Mouse (Mus musculus): ENCODE results near the gene Chmp2a. TPM values are rescaled to one million over a fixed set of nuclear protein-coding genes. Genes with fewer than 3 reads are reported as not detected.

Chmp2a gene
- polyA plus RNA-seq, 1 experiment from 2014 or later, result 157 TPM

DNA sequence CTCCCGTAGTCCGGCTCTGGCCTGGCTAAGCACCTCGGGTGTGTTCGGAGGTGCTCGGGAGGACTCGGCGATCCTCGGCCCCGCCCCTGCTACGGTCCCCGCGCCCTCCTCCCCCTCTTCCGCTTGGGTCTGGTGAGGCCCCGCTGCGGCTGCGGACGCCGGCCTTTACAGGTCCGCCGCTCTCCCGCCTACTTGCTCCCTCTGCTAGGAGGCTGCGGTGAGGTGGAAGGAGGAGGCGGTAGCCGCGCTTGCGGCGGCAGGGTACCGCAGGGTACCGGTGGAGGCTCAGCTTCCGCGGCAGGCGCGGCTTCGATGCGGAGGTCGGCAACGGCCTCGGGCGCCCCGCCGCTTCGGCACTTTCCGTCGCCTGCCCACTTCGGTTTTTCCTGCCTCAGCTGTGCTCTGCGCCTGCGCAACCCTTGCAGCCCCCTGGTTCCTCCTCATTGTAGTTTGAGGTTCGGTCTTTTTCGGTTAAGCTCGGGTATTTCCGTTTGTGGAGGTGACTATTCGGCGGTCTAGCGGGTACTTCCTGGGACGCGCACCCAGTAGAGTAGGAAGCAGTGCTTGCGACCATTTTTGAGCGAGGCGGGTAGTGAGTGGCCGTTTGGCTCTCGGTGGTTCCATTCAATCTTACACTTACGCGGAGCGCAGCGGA lies 3.4 kb upstream of the Chmp2a start, which contains the start of gene Ube2m:
Ube2m (minus strand) TSS at position 375 of the 655 bp plus-strand sequence.
- peaks cover 10% of the 10 kb centered on the region for H3K27me3 ChIP-seq (ENCODE audit: control insufficient read depth, insufficient read depth, low read depth, low read length)
- H3K27ac ChIP-seq (ENCODE audit: low read length), result peak within 1 kb of the TSS; percentile 100
- ATAC-seq (ENCODE audit: low read depth), result peak; percentile 94
- peak within 1 kb of the TSS; percentile 83 for H3K4me3 ChIP-seq (ENCODE audit: low read length)
- peak within 1 kb of the TSS; percentile 97 for H3K9ac ChIP-seq (ENCODE audit: low read length)
- peaks cover 14% of the 10 kb centered on the region for H3K36me3 ChIP-seq (ENCODE audit: control insufficient read depth, insufficient read depth, low read length)
- peaks cover 3% of the 10 kb centered on the region for H3K9me3 ChIP-seq (ENCODE audit: control insufficient read depth, low read length)
- WGBS, result under 1% methylated on average over 56 of the region's 65 CpGs
- H3K4me2 ChIP-seq (ENCODE audit: low read depth, low read length), result peak within 1 kb of the TSS; percentile 91
- H3K4me1 ChIP-seq (replicated peaks; ENCODE audit: control insufficient read depth, insufficient read depth, low read length), result peaks cover 27% of the 10 kb centered on the region

DNA sequence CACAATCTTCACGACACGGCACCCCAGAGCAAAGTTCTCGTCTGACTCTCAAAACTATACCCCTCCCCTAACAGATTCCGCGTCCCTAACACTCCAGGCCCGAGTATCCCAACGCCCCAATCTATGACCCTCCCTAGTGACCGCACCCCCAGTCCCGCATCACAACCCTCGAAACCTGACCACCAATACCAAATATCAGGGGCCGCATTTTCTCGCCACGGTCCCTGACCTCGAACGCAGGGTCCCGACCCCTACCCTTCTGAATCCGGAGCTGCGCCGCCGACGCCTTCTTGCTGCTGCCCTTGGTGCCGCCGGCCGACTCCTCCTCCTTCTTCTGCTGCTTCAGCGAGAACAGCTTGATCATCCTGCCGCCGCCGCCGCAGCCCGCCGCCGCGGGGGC lies 2.8 kb upstream of the Chmp2a start:
- no peaks in the 10 kb centered on the region for H3K9me3 ChIP-seq (ENCODE audit: control insufficient read depth, low read length)
- peaks cover 15% of the 10 kb centered on the region for H3K36me3 ChIP-seq (ENCODE audit: control insufficient read depth, insufficient read depth, low read length)
- 0% methylated on average over 30 of the region's 33 CpGs for WGBS
- H3K4me1 ChIP-seq (replicated peaks; ENCODE audit: control insufficient read depth, insufficient read depth, low read length), result peaks cover 27% of the 10 kb centered on the region
- H3K9ac ChIP-seq (ENCODE audit: low read length), result peak overlapping the region; percentile 97
- ATAC-seq (ENCODE audit: low read depth), result peak; percentile 5; the same call in 1 of the 2 replicates
- H3K4me3 ChIP-seq (ENCODE audit: low read length), result peak overlapping the region; percentile 83
- H3K27me3 ChIP-seq (ENCODE audit: control insufficient read depth, insufficient read depth, low read depth, low read length), result peaks cover 3% of the 10 kb centered on the region; the same call in 1 of the 2 replicates
- H3K27ac ChIP-seq (ENCODE audit: low read length), result peak overlapping the region; percentile 100
- peak overlapping the region; percentile 91 for H3K4me2 ChIP-seq (ENCODE audit: low read depth, low read length)

DNA sequence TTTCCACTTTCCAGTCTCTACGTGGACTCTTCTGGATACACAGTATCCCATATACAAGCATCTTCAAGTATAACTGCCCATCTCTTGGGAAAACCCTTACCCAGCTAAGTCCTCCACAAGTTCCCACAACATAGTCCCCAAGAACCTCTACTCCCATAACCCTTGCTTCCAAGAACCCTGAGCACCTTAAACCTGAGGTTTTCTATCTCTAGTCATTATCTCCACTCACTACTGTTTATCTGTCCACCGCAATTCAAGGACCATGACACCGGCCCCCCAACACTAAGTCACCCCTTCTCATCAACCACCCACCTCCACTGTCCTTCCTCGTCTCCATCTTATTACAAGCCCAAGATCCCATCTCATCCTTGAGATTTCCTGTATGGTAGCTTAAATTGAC lies 2.2 kb upstream of the Chmp2a start:
- no peak for ATAC-seq (ENCODE audit: low read depth)

DNA sequence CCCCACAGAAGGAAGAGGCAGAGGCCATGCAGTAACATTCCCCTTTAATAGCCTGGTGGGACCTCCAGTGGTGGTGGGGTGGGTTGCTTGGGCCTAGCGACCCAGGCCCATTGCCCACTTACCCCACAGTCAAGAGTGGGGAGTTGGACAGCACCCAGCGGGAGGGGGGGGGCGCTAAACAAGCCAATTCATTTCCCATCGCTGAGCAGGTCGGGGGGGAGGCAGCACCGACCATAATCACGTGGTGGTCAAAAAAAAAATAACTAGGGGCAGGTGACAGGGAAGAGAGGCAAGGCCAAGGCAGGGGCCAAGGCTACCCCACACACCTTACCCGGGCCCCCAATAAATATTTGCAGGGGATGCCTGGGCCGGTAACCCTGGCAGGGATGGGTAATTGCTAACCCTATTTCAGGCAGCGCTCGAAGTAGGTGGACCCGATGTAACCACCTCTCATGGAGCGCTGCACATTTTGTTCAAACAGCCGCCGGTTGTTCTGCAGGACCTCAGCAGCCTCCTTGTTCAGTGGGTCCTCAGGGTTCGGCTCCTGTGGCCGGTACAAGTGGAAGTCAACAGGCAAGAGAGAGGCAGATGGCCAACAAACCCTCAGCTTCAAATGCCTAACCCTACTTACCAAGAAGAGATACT lies 726 bp upstream of the Chmp2a start:
- H3K36me3 ChIP-seq (ENCODE audit: control insufficient read depth, insufficient read depth, low read length), result peaks cover 34% of the 10 kb centered on the region
- H3K9me3 ChIP-seq (ENCODE audit: control insufficient read depth, low read length), result no peaks in the 10 kb centered on the region
- H3K4me2 ChIP-seq (ENCODE audit: low read depth, low read length), result peak overlapping the region; percentile 80
- WGBS, result 76% methylated on average over 17 of the region's 17 CpGs
- peak overlapping the region; percentile 86; the same call in 1 of the 2 replicates for H3K27ac ChIP-seq (ENCODE audit: low read length)
- H3K27me3 ChIP-seq (ENCODE audit: control insufficient read depth, insufficient read depth, low read depth, low read length), result no peaks in the 10 kb centered on the region
- peak overlapping the region; percentile 40; the same call in 1 of the 2 replicates for H3K9ac ChIP-seq (ENCODE audit: low read length)
- peaks cover 27% of the 10 kb centered on the region for H3K4me1 ChIP-seq (replicated peaks; ENCODE audit: control insufficient read depth, insufficient read depth, low read length)
- no peak overlapping the region for H3K4me3 ChIP-seq (ENCODE audit: low read length)
- ATAC-seq (ENCODE audit: low read depth), result no peak

More for the DNA sequence above, 2.2 kb upstream of the Chmp2a start:
- H3K4me2 ChIP-seq (ENCODE audit: low read depth, low read length), result peak overlapping the region; percentile 91
- H3K27ac ChIP-seq (ENCODE audit: low read length), result peak overlapping the region; percentile 100; the same call in 1 of the 2 replicates
- H3K4me1 ChIP-seq (replicated peaks; ENCODE audit: control insufficient read depth, insufficient read depth, low read length), result peaks cover 27% of the 10 kb centered on the region
- peak overlapping the region; percentile 97 for H3K9ac ChIP-seq (ENCODE audit: low read length)
- peak overlapping the region; percentile 83 for H3K4me3 ChIP-seq (ENCODE audit: low read length)
- H3K9me3 ChIP-seq (ENCODE audit: control insufficient read depth, low read length), result no peaks in the 10 kb centered on the region
- 27% methylated on average over 4 of the region's 4 CpGs for WGBS
- 0 out of 2 replicates have a peak, but pooled peaks cover 3% of the 10 kb centered on the region for H3K27me3 ChIP-seq (ENCODE audit: control insufficient read depth, insufficient read depth, low read depth, low read length)
- H3K36me3 ChIP-seq (ENCODE audit: control insufficient read depth, insufficient read depth, low read length), result peaks cover 21% of the 10 kb centered on the region

DNA sequence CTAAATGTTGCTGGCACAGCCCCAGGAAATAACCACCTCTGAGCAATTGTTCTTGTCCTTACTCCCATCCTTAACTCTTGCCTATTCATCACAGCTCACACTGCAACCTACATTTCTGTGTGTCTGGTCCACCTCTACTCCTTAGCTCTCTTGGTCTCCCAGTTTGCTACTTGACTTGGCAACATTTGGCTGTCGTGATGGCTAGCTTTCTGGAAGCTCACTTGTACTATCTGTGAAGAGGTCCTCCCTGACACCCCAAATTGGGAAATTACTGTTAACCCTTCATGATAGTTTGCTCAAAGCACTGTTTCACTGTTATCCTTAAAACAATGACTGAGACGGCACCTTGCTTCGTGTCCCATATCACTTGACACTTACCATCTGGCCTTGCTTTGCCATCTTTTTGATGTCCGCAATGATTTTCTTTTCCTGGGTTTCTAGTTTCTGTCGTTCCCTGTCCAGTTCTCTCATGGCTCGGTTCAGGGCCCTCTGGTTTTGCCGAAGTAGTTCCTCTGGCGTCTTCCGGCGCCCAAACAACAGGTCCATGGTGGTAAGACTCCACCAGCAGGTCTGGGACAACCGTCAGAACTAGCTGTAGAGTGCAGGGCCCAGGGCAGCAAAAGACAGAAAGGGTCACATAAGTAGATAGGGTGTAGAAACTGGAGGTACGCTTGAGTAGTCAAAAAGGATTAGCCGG lies 1.0 kb downstream of the Chmp2a start:
- Histone ChIP-seq H3K4me1 (replicated peaks; ENCODE audit: control insufficient read depth, insufficient read depth, low read length) (peaks cover 20% of the 10 kb centered on the region), H3K36me3 (ENCODE audit: control insufficient read depth, insufficient read depth, low read length) (peaks cover 51% of the 10 kb centered on the region), H3K9ac (ENCODE audit: low read length) (peak overlapping the region; percentile 77), H3K9me3 (ENCODE audit: control insufficient read depth, low read length) (no peaks in the 10 kb centered on the region), H3K4me2 (ENCODE audit: low read depth, low read length) (peak overlapping the region; percentile 80), H3K4me3 (ENCODE audit: low read length) (peak overlapping the region; percentile 67), H3K27ac (ENCODE audit: low read length) (peak overlapping the region; percentile 86), H3K27me3 (ENCODE audit: control insufficient read depth, insufficient read depth, low read depth, low read length) (no peaks in the 10 kb centered on the region)
- no peak for ATAC-seq (ENCODE audit: low read depth)
- WGBS, result 38% methylated on average over 13 of the region's 13 CpGs

DNA sequence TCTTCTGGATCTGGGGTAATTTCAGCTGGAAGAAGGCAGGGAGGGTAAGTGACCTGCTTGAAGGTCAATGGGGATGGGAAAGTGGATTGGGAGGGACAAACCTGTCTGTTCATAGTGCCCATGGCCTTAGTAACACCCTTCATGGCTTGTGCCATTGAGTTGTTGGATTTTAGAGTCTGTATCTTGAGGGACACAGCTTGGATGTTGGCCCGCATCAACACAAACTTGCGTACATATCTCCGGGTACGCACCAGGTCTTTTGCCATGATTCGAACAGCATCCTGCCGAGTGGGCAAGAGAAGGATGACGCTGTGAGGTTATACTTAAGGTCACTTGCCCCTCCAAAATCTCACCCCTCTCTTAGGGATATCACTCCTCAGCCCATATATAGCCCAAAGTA lies 2.1 kb downstream of the Chmp2a start:
- WGBS, result 83% methylated on average over 7 of the region's 7 CpGs
- Histone ChIP-seq H3K9me3 (ENCODE audit: control insufficient read depth, low read length) (no peaks in the 10 kb centered on the region), H3K4me2 (ENCODE audit: low read depth, low read length) (no peak overlapping the region), H3K36me3 (ENCODE audit: control insufficient read depth, insufficient read depth, low read length) (peaks cover 61% of the 10 kb centered on the region), H3K27ac (ENCODE audit: low read length) (no peak overlapping the region), H3K4me1 (replicated peaks; ENCODE audit: control insufficient read depth, insufficient read depth, low read length) (peaks cover 20% of the 10 kb centered on the region), H3K4me3 (ENCODE audit: low read length) (no peak overlapping the region), H3K27me3 (ENCODE audit: control insufficient read depth, insufficient read depth, low read depth, low read length) (no peaks in the 10 kb centered on the region), H3K9ac (ENCODE audit: low read length) (no peak overlapping the region)
- ATAC-seq (ENCODE audit: low read depth), result no peak

DNA sequence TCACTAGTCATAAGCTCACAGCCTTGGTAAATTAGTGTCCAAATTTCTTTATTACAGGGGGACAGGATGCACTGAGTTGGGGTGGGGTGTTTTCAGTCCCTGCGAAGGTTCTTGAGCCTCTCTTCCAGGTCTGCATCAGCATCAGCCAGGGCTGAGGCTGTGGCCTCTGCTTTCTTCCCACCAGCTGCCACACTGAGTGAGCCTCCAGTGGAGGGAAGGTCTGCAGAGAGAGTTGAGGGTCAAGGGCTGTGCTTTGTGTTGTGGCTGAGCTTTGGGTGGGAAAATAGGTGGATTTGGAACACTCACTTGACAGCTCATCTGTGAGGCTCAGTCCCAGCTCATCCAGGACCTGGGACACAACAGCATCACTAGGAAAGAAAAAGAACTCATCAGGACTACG lies 2.6 kb downstream of the Chmp2a start:
- no peak for ATAC-seq (ENCODE audit: low read depth)
- Histone ChIP-seq H3K27ac (ENCODE audit: low read length) (no peak overlapping the region), H3K36me3 (ENCODE audit: control insufficient read depth, insufficient read depth, low read length) (peaks cover 65% of the 10 kb centered on the region), H3K4me2 (ENCODE audit: low read depth, low read length) (no peak overlapping the region), H3K4me3 (ENCODE audit: low read length) (no peak overlapping the region), H3K9me3 (ENCODE audit: control insufficient read depth, low read length) (no peaks in the 10 kb centered on the region), H3K9ac (ENCODE audit: low read length) (no peak overlapping the region), H3K4me1 (replicated peaks; ENCODE audit: control insufficient read depth, insufficient read depth, low read length) (peaks cover 20% of the 10 kb centered on the region), H3K27me3 (ENCODE audit: control insufficient read depth, insufficient read depth, low read depth, low read length) (no peaks in the 10 kb centered on the region)
- WGBS, result 86% methylated on average over 2 of the region's 2 CpGs

DNA sequence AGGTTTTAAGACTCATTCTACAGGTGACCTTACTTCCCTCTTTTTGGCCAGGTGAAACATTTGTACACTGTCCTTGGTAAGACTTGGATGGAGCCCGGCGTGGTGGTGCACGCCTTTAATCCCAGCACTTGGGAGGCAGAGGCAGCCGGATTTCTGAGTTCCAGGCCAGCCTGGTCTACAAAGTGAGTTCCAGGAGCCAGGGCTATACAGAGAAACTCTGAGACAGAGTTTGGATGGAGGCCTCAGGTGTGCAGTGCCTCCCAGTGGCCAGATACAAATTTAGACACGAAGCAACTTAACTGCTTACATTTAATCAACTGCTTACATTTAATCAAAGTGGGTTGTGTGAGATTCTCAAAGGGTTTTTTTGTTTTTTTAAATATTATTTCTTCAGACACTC lies 3.5 kb downstream of the Chmp2a start:
- no peaks in the 10 kb centered on the region for H3K27me3 ChIP-seq (ENCODE audit: control insufficient read depth, insufficient read depth, low read depth, low read length)
- WGBS, result 61% methylated on average over 5 of the region's 5 CpGs

DNA sequence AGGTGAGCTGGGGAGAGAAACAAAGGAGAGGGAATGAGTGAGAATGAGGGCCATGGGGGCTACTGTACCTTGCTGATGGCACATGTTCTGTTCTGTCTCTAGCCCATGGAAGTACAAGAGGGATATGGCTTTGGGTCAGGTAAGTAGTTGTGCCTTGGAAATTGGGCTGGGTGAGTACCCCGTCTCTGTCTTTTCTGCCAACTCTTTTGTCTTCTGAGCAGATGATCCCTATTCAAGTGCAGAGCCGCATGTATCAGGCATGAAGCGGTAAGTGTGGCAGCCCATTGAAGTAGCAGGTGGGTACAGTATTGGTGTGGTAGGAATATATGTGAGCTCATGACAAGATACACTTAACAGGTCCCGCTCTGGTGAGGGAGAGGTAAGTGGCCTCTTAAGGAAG lies 5.6 kb downstream of the Chmp2a start:
- Histone ChIP-seq H3K4me2 (ENCODE audit: low read depth, low read length) (no peak overlapping the region), H3K27ac (ENCODE audit: low read length) (no peak overlapping the region), H3K9ac (ENCODE audit: low read length) (no peak overlapping the region), H3K36me3 (ENCODE audit: control insufficient read depth, insufficient read depth, low read length) (peaks cover 65% of the 10 kb centered on the region), H3K9me3 (ENCODE audit: control insufficient read depth, low read length) (no peaks in the 10 kb centered on the region), H3K27me3 (ENCODE audit: control insufficient read depth, insufficient read depth, low read depth, low read length) (no peaks in the 10 kb centered on the region), H3K4me1 (replicated peaks; ENCODE audit: control insufficient read depth, insufficient read depth, low read length) (peaks cover 21% of the 10 kb centered on the region), H3K4me3 (ENCODE audit: low read length) (no peak overlapping the region)
- no peak for ATAC-seq (ENCODE audit: low read depth)
- WGBS, result 89% methylated on average over 4 of the region's 4 CpGs

More for the DNA sequence above, 3.5 kb downstream of the Chmp2a start:
- no peak overlapping the region for H3K4me2 ChIP-seq (ENCODE audit: low read depth, low read length)
- no peak for ATAC-seq (ENCODE audit: low read depth)
- no peak overlapping the region for H3K4me3 ChIP-seq (ENCODE audit: low read length)
- no peak overlapping the region for H3K9ac ChIP-seq (ENCODE audit: low read length)
- no peak overlapping the region for H3K27ac ChIP-seq (ENCODE audit: low read length)
- H3K9me3 ChIP-seq (ENCODE audit: control insufficient read depth, low read length), result no peaks in the 10 kb centered on the region
- H3K36me3 ChIP-seq (ENCODE audit: control insufficient read depth, insufficient read depth, low read length), result peaks cover 70% of the 10 kb centered on the region
- peaks cover 17% of the 10 kb centered on the region for H3K4me1 ChIP-seq (replicated peaks; ENCODE audit: control insufficient read depth, insufficient read depth, low read length)

All from lung, embryonic 16.5 days (tissue).